Mouse (Mus musculus): ENCODE data around the gene Lrrc1. TPM values are rescaled to one million over a fixed set of nuclear protein-coding genes. Genes with fewer than 3 reads are reported as not detected.

The Lrrc1 gene
- polyA plus RNA-seq (2014; fragmentation: Nextera tagmentation; extraction: Ambion mirVana), result 19.7 and 20.3 TPM in 2 replicates

DNA sequence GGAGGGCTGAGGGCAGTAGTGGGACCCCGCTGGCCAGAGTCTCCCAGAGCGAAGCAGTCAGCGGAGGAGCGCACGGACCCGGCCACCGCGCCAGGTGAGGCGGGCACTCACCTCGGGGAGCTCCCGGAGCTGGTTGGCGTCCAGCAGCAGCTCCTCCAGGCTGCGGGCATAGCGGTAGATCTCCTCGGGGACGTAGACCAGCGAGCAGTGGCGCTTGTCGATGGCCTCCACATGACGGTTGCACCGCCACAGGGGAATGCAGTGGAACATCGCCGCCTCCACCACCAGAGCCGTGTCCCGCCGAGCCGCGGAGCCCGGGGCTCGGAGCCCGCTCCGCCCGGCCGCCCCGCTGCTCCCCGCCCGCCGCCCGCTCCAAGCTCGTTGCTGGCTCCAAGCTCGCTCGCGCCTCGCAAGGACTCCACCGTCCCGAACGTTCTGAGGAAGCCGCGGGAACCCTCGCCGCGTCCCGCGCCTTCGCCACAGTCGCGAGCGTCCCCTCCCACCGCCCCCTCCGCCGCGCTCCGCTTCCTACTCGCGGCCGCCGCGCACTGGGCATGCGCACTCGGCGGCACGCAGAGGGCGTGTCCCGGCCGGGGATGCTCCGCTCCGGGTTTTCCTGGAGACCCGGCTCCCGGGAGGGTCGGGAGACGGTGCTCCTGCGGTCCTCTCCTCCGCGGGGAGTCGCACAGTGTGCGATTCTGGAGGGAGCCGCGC lies at the start of gene Lrrc1:
Gene Lrrc1 (minus strand): TSS at position 517 of the 714 bp plus-strand sequence.
- Histone ChIP-seq H3K36me3 (ENCODE audit: control insufficient read depth, insufficient read depth, low read length) (no peaks in the 10 kb centered on the region), H3K27me3 (ENCODE audit: control insufficient read depth, insufficient read depth, low read length) (no peaks in the 10 kb centered on the region), H3K4me3 (ENCODE audit: low read depth, low read length) (peak within 1 kb of the TSS; percentile 84), H3K9me3 (ENCODE audit: control insufficient read depth, low read depth, low read length) (no peaks in the 10 kb centered on the region; the same call in 1 of the 2 replicates), H3K27ac (ENCODE audit: low read length) (peak within 1 kb of the TSS; percentile 86), H3K4me1 (ENCODE audit: control insufficient read depth, insufficient read depth, low read length) (peaks cover 6% of the 10 kb centered on the region), H3K4me2 (replicated peaks; ENCODE audit: low read depth, low read length) (peak within 1 kb of the TSS; percentile 95), H3K9ac (replicated peaks; ENCODE audit: low read depth, low read length) (peak within 1 kb of the TSS; percentile 63)
- under 1% methylated on average over 72 of the region's 88 CpGs for WGBS
- ATAC-seq (ENCODE audit: insufficient number of reproducible peaks, insufficient read depth, low FRiP score, low read depth), result peak; percentile 91

GRCm38 (mm10) chr9:77592423-77592822 lies 47.8 kb upstream of the Lrrc1 start:
- Histone ChIP-seq H3K27ac (ENCODE audit: low read length) (no peak overlapping the region), H3K9ac (replicated peaks; ENCODE audit: low read depth, low read length) (no peak overlapping the region), H3K36me3 (ENCODE audit: control insufficient read depth, insufficient read depth, low read length) (no peaks in the 10 kb centered on the region), H3K9me3 (ENCODE audit: control insufficient read depth, low read depth, low read length) (no peaks in the 10 kb centered on the region), H3K4me3 (ENCODE audit: low read depth, low read length) (no peak overlapping the region), H3K4me1 (ENCODE audit: control insufficient read depth, insufficient read depth, low read length) (no peaks in the 10 kb centered on the region), H3K27me3 (ENCODE audit: control insufficient read depth, insufficient read depth, low read length) (no peaks in the 10 kb centered on the region), H3K4me2 (replicated peaks; ENCODE audit: low read depth, low read length) (no peak overlapping the region)
- 52% methylated on average over 4 of the region's 4 CpGs for WGBS
- no peak for ATAC-seq (ENCODE audit: insufficient number of reproducible peaks, insufficient read depth, low FRiP score, low read depth)

- Histone ChIP-seq H3K4me2 (replicated peaks; ENCODE audit: low read depth, low read length) (no peak overlapping the region), H3K36me3 (ENCODE audit: control insufficient read depth, insufficient read depth, low read length) (no peaks in the 10 kb centered on the region), H3K9me3 (ENCODE audit: control insufficient read depth, low read depth, low read length) (no peaks in the 10 kb centered on the region), H3K9ac (replicated peaks; ENCODE audit: low read depth, low read length) (no peak overlapping the region), H3K4me1 (ENCODE audit: control insufficient read depth, insufficient read depth, low read length) (no peaks in the 10 kb centered on the region), H3K4me3 (ENCODE audit: low read depth, low read length) (no peak overlapping the region), H3K27ac (ENCODE audit: low read length) (no peak overlapping the region), H3K27me3 (ENCODE audit: control insufficient read depth, insufficient read depth, low read length) (no peaks in the 10 kb centered on the region)
- 23% methylated on average over 2 of the region's 2 CpGs for WGBS
- no peak for ATAC-seq (ENCODE audit: insufficient number of reproducible peaks, insufficient read depth, low FRiP score, low read depth)
Measured at GRCm38 (mm10) chr9:77589496-77589895, 44.8 kb upstream of the Lrrc1 start.

- WGBS, result 85% methylated on average over 7 of the region's 7 CpGs
- H3K9ac ChIP-seq (replicated peaks; ENCODE audit: low read depth, low read length), result no peak overlapping the region
- H3K27ac ChIP-seq (ENCODE audit: low read length), result no peak overlapping the region
- no peak overlapping the region for H3K4me2 ChIP-seq (replicated peaks; ENCODE audit: low read depth, low read length)
- H3K27me3 ChIP-seq (ENCODE audit: control insufficient read depth, insufficient read depth, low read length), result no peaks in the 10 kb centered on the region
- H3K9me3 ChIP-seq (ENCODE audit: control insufficient read depth, low read depth, low read length), result no peaks in the 10 kb centered on the region
- no peaks in the 10 kb centered on the region for H3K36me3 ChIP-seq (ENCODE audit: control insufficient read depth, insufficient read depth, low read length)
- no peaks in the 10 kb centered on the region for H3K4me1 ChIP-seq (ENCODE audit: control insufficient read depth, insufficient read depth, low read length)
- H3K4me3 ChIP-seq (ENCODE audit: low read depth, low read length), result no peak overlapping the region
- no peak for ATAC-seq (ENCODE audit: insufficient number of reproducible peaks, insufficient read depth, low FRiP score, low read depth)
Measured at GRCm38 (mm10) chr9:77587616-77588015, 42.9 kb upstream of the Lrrc1 start.

DNA sequence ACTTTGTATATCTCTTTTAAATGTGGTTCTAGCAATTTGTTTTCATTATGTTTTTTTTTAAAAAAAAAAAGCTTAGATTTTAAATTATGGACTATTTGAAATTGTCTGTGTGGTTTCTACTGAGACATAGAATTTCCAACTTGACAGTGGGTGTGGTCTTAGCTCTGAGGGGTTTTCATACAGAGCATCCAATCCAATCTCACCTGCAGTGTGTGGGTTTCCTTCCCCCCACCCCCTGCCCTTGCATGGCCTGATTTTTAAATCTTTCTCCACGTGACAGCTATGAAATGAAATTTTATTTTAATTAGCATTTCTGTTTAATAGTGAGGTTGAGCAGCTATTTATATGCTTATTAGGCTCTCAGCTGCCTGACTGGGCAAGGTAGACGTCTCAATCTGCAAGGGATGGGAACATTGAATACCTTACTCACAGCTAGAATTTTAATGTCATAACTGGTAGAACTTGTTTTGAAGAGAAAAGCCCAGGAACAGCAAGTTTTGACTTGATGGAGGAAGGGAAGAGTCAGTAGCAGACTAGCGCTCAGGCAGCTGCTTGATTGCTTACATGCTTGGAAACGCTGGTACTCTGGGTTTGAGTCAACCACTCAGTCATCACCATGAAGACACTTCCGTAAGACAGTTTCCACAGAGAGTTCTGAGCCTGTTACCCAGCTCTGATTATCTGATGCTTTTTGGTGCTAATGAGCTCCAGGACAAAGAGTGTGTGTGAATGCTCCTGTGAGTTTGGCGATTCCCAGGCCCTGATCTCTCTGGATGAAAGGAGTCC lies 42.3 kb upstream of the Lrrc1 start:
- Histone ChIP-seq H3K27ac (ENCODE audit: low read length) (no peak overlapping the region), H3K27me3 (ENCODE audit: control insufficient read depth, insufficient read depth, low read length) (no peaks in the 10 kb centered on the region), H3K9me3 (ENCODE audit: control insufficient read depth, low read depth, low read length) (no peaks in the 10 kb centered on the region), H3K4me1 (ENCODE audit: control insufficient read depth, insufficient read depth, low read length) (no peaks in the 10 kb centered on the region), H3K36me3 (ENCODE audit: control insufficient read depth, insufficient read depth, low read length) (no peaks in the 10 kb centered on the region), H3K4me3 (ENCODE audit: low read depth, low read length) (no peak overlapping the region), H3K4me2 (replicated peaks; ENCODE audit: low read depth, low read length) (no peak overlapping the region), H3K9ac (replicated peaks; ENCODE audit: low read depth, low read length) (no peak overlapping the region)
- no peak for ATAC-seq (ENCODE audit: insufficient number of reproducible peaks, insufficient read depth, low FRiP score, low read depth)
- 65% methylated on average over 6 of the region's 6 CpGs for WGBS

DNA sequence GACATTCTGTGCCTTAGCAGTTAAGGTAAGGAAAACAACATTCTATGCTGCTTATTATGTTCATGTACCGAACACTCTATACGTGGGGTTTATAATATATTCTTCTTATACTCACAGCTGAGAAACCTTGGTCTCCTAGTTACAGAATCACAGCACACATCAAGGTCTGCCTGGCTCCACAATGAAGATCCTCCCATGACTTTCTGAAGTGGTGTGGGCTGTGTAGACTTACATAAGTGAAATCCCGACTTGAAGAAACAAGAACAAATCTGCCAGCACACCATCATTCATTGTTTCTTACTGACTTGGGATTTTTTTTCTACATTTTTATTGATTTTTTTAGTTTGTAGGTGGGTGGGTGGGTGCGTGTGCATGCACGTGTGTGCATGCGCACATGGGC lies 40.1 kb upstream of the Lrrc1 start:
- Histone ChIP-seq H3K27me3 (ENCODE audit: control insufficient read depth, insufficient read depth, low read length) (no peaks in the 10 kb centered on the region), H3K4me3 (ENCODE audit: low read depth, low read length) (no peak overlapping the region), H3K9me3 (ENCODE audit: control insufficient read depth, low read depth, low read length) (no peaks in the 10 kb centered on the region), H3K27ac (ENCODE audit: low read length) (no peak overlapping the region), H3K36me3 (ENCODE audit: control insufficient read depth, insufficient read depth, low read length) (no peaks in the 10 kb centered on the region), H3K9ac (replicated peaks; ENCODE audit: low read depth, low read length) (no peak overlapping the region), H3K4me1 (ENCODE audit: control insufficient read depth, insufficient read depth, low read length) (no peaks in the 10 kb centered on the region), H3K4me2 (replicated peaks; ENCODE audit: low read depth, low read length) (no peak overlapping the region)
- 92% methylated on average over 6 of the region's 6 CpGs for WGBS
- ATAC-seq (ENCODE audit: insufficient number of reproducible peaks, insufficient read depth, low FRiP score, low read depth), result no peak

DNA sequence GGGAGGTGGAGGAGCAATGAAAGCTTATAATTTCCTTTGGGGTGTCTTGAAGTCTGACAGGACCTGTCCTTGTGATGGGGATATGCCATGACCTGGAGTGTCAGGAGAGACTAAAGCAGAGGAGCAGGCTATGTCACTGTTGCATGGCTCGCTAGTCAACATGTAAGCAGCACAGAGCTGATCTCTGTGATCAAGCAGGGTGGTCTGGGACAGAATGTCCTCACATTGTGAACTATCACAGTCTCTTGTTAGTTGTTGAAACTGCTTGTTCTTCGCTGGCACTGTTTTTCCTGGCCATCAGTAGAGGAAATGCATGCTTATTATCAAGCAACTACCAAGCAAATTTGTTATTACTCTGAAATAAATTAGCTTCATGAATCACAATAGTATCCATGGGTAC lies 38.6 kb upstream of the Lrrc1 start:
- no peak for ATAC-seq (ENCODE audit: insufficient number of reproducible peaks, insufficient read depth, low FRiP score, low read depth)
- no peak overlapping the region for H3K4me2 ChIP-seq (replicated peaks; ENCODE audit: low read depth, low read length)
- H3K27me3 ChIP-seq (ENCODE audit: control insufficient read depth, insufficient read depth, low read length), result no peaks in the 10 kb centered on the region
- H3K9me3 ChIP-seq (ENCODE audit: control insufficient read depth, low read depth, low read length), result no peaks in the 10 kb centered on the region
- 70% methylated on average over 2 of the region's 2 CpGs for WGBS
- no peak overlapping the region for H3K4me3 ChIP-seq (ENCODE audit: low read depth, low read length)
- no peak overlapping the region for H3K27ac ChIP-seq (ENCODE audit: low read length)
- no peak overlapping the region for H3K9ac ChIP-seq (replicated peaks; ENCODE audit: low read depth, low read length)
- H3K4me1 ChIP-seq (ENCODE audit: control insufficient read depth, insufficient read depth, low read length), result no peaks in the 10 kb centered on the region
- no peaks in the 10 kb centered on the region for H3K36me3 ChIP-seq (ENCODE audit: control insufficient read depth, insufficient read depth, low read length)

DNA sequence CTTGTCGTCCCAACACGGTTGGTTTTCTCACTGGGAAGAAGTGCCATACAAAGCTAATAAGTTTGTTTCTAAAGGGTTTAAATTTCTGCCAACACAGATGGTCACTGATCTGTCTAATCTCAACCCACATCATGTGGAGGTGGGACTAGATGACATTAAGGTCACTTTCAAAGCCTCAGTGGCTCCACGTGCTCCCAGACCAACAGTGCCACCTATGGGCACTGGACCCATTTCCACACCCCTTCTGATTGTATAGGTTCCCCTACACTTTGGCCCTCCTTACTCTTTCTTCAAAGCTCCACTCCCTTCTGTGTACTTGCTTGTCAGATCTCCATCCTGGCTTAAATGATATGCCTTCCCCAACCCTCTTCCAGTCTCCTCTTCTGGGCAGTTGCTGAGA lies 35.2 kb upstream of the Lrrc1 start:
- 69% methylated on average over 3 of the region's 3 CpGs for WGBS
- H3K4me3 ChIP-seq (ENCODE audit: low read depth, low read length), result no peak overlapping the region

More for the DNA sequence above, 35.2 kb upstream of the Lrrc1 start:
- Histone ChIP-seq H3K4me2 (replicated peaks; ENCODE audit: low read depth, low read length) (no peak overlapping the region), H3K9ac (replicated peaks; ENCODE audit: low read depth, low read length) (no peak overlapping the region), H3K9me3 (ENCODE audit: control insufficient read depth, low read depth, low read length) (no peaks in the 10 kb centered on the region), H3K4me1 (ENCODE audit: control insufficient read depth, insufficient read depth, low read length) (no peaks in the 10 kb centered on the region), H3K36me3 (ENCODE audit: control insufficient read depth, insufficient read depth, low read length) (no peaks in the 10 kb centered on the region), H3K27ac (ENCODE audit: low read length) (no peak overlapping the region), H3K27me3 (ENCODE audit: control insufficient read depth, insufficient read depth, low read length) (no peaks in the 10 kb centered on the region)
- no peak for ATAC-seq (ENCODE audit: insufficient number of reproducible peaks, insufficient read depth, low FRiP score, low read depth)

All from stomach, embryonic 14.5 days (tissue).